Mouse (Mus musculus) midbrain, embryonic 16.5 days (tissue): ENCODE measurements at regions not wholly inside any gene's neighbourhood (a gene's known extent, or its start where the extent isn't known, plus 50 kb on each side); places are given as distances from the start of the nearest gene placed in this dataset.

Source experiments
- ATAC-seq: fragments of 200-750 bp; cut with Nextera tagmentation; 2 replicates; pipeline ENCODE4 v1.8.0; 2017; ENCODE audit warnings: moderate TSS enrichment
- H3K27ac ChIP-seq: fragments of 300-500 bp; sonication (generic); 2 replicates; pipeline ENCODE4 v1.5.1; 2014; ENCODE audit warnings: mild to moderate bottlenecking, low read length, mixed read lengths
- H3K27me3 ChIP-seq: fragments of 300-500 bp; sonication (generic); 2 replicates; pipeline ENCODE4 v1.6.1; 2014; ENCODE audit warnings: low read depth, low read length, mixed read lengths; ENCODE audit not compliant: control insufficient read depth, insufficient read depth
- H3K36me3 ChIP-seq: fragments of 300-500 bp; sonication (generic); 2 replicates; pipeline ENCODE4 v1.6.1; 2014; ENCODE audit warnings: mild to moderate bottlenecking, low read length, moderate library complexity, mixed read lengths; ENCODE audit not compliant: control insufficient read depth, insufficient read depth
- H3K4me1 ChIP-seq: fragments of 300-500 bp; sonication (generic); 2 replicates; pipeline ENCODE4 v1.6.1; 2014; ENCODE audit warnings: mild to moderate bottlenecking, low read length, mixed read lengths; ENCODE audit not compliant: control insufficient read depth, insufficient read depth
- H3K4me2 ChIP-seq: fragments of 300-500 bp; sonication (generic); 2 replicates; pipeline ENCODE4 v1.6.1; 2014; ENCODE audit warnings: mild to moderate bottlenecking, low read length, mixed read lengths
- H3K4me3 ChIP-seq: fragments of 300-500 bp; sonication (generic); 2 replicates; pipeline ENCODE4 v1.5.1; 2014; ENCODE audit warnings: low read depth, mild to moderate bottlenecking, low read length, moderate library complexity, mixed read lengths
- H3K9ac ChIP-seq: fragments of 300-500 bp; sonication (generic); 2 replicates; pipeline ENCODE4 v1.6.1; 2014; ENCODE audit warnings: low read depth, low read length, mixed read lengths
- H3K9me3 ChIP-seq: fragments of 300-500 bp; sonication (generic); replicated peaks from 2 replicates; pipeline ENCODE4 v1.6.1; 2014; ENCODE audit warnings: mild to moderate bottlenecking, low read length, mixed read lengths; ENCODE audit not compliant: control insufficient read depth, poor library complexity, severe bottlenecking
- WGBS: fragments of 180-500 bp; shearing (Covaris S2); extraction: QIAGEN DNeasy Blood & Tissue Kit; methylation state at CpG from one replicate; pipeline ENCODE4 v1.1.7; 2014; 5-methylcytosine and 5-hydroxymethylcytosine counted together

GRCm38 (mm10) chr15:36878276-36878675 lies 129.3 kb downstream of the Zfp706 start:
- ATAC-seq, result no peak
- H3K36me3 ChIP-seq, result no peaks in the 10 kb centered on the region
- no peaks in the 10 kb centered on the region for H3K27me3 ChIP-seq
- peaks cover 19% of the 10 kb centered on the region for H3K4me1 ChIP-seq
- WGBS, result 82% methylated on average over 3 of the region's 3 CpGs
- no peak overlapping the region for H3K27ac ChIP-seq
- H3K9me3 ChIP-seq, result no peaks in the 10 kb centered on the region
- H3K9ac ChIP-seq, result no peak overlapping the region
- no peak overlapping the region for H3K4me3 ChIP-seq
- no peak overlapping the region for H3K4me2 ChIP-seq

GRCm38 (mm10) chr15:36877501-36877900 lies 130.1 kb downstream of the Zfp706 start:
- Histone ChIP-seq H3K4me3 (no peak overlapping the region), H3K27ac (no peak overlapping the region), H3K9ac (no peak overlapping the region), H3K4me1 (peaks cover 24% of the 10 kb centered on the region), H3K4me2 (no peak overlapping the region), H3K9me3 (no peaks in the 10 kb centered on the region), H3K36me3 (no peaks in the 10 kb centered on the region), H3K27me3 (no peaks in the 10 kb centered on the region)
- 80% methylated on average over 7 of the region's 7 CpGs for WGBS
- no peak for ATAC-seq

DNA sequence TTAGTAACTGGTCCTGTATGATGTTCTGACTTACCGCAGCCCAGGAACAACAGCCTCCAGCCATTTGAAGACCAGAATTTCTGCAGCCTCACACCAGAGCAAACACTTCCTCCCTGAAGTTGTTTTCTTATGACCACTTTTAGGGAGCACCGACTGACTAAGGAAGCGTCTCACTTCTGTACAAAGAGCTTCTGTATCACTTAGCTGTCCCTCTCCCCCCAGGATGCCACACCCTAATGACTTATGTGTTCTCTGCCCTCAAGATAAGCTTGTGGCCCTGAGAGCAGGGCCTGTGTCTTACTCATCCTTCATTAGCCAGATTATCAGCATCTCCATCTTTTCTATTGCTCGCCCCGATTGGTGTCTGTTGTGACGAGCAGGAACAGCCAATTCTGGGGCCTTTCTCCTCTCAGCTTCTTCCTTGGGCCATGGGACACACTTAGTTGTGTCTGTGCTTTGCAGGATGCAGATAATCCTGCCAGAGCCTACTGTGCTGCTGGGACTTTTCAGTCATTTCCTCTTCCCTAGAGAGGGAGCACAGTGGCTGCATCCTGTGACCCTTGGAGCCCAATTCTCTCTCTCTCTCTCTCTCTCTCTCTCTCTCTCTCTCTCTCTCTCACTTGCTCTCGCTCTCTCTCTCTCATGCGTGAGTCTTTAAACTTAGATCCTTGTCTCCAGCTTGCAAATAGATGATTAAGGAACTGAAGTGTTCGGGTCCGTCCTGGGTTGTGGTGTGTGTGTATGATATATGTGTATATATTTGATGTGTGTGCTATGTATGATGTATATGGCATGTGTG lies 131.4 kb downstream of the Zfp706 start:
- 92% methylated on average over 10 of the region's 10 CpGs for WGBS

GRCm38 (mm10) chr15:36874555-36874954 lies 133.0 kb downstream of the Zfp706 start:
- Histone ChIP-seq H3K27ac (0 out of 2 replicates have a peak overlapping the region, but pooled peaks have one; percentile 69), H3K4me3 (no peak overlapping the region), H3K9ac (no peak overlapping the region), H3K9me3 (no peaks in the 10 kb centered on the region), H3K4me1 (peaks cover 24% of the 10 kb centered on the region), H3K36me3 (no peaks in the 10 kb centered on the region), H3K27me3 (no peaks in the 10 kb centered on the region), H3K4me2 (no peak overlapping the region)
- WGBS, result 77% methylated on average over 4 of the region's 4 CpGs
- no peak for ATAC-seq

More for the DNA sequence above, 131.4 kb downstream of the Zfp706 start:
- H3K36me3 ChIP-seq, result no peaks in the 10 kb centered on the region
- H3K27ac ChIP-seq, result no peak overlapping the region
- no peak overlapping the region for H3K9ac ChIP-seq
- no peak overlapping the region for H3K4me3 ChIP-seq
- no peaks in the 10 kb centered on the region for H3K9me3 ChIP-seq
- no peaks in the 10 kb centered on the region for H3K27me3 ChIP-seq
- peaks cover 24% of the 10 kb centered on the region for H3K4me1 ChIP-seq
- no peak overlapping the region for H3K4me2 ChIP-seq
- no peak for ATAC-seq

GRCm38 (mm10) chr15:36873884-36874243 lies 133.7 kb downstream of the Zfp706 start:
- no peak overlapping the region; the same call in 1 of the 2 replicates for H3K4me2 ChIP-seq
- H3K36me3 ChIP-seq, result no peaks in the 10 kb centered on the region
- no peaks in the 10 kb centered on the region for H3K9me3 ChIP-seq
- H3K9ac ChIP-seq, result no peak overlapping the region
- H3K27ac ChIP-seq, result peak overlapping the region; percentile 69
- ATAC-seq, result peak; percentile 64
- peaks cover 22% of the 10 kb centered on the region for H3K4me1 ChIP-seq
- WGBS, result 9% methylated on average over 5 of the region's 5 CpGs
- no peak overlapping the region for H3K4me3 ChIP-seq
- H3K27me3 ChIP-seq, result no peaks in the 10 kb centered on the region

- 11% methylated on average over 10 of the region's 10 CpGs for WGBS
- H3K27ac ChIP-seq, result peak overlapping the region; percentile 69
- peak; percentile 81 for ATAC-seq
These were observed 134.3 kb downstream of the Zfp706 start for GRCm38 (mm10) chr15:36873058-36873883.

GRCm38 (mm10) chr15:36872566-36872965 lies 135.0 kb downstream of the Zfp706 start:
- Histone ChIP-seq H3K27me3 (no peaks in the 10 kb centered on the region), H3K4me1 (peaks cover 20% of the 10 kb centered on the region), H3K36me3 (no peaks in the 10 kb centered on the region), H3K9ac (no peak overlapping the region), H3K4me2 (no peak overlapping the region), H3K9me3 (no peaks in the 10 kb centered on the region), H3K4me3 (no peak overlapping the region), H3K27ac (no peak overlapping the region)
- 96% methylated on average over 2 of the region's 2 CpGs for WGBS
- ATAC-seq, result no peak

More at GRCm38 (mm10) chr15:36873058-36873883, 134.3 kb downstream of the Zfp706 start:
- H3K4me2 ChIP-seq, result peak overlapping the region; percentile 38
- H3K9me3 ChIP-seq, result no peaks in the 10 kb centered on the region
- H3K27me3 ChIP-seq, result no peaks in the 10 kb centered on the region
- no peak overlapping the region for H3K9ac ChIP-seq
- no peak overlapping the region for H3K4me3 ChIP-seq
- H3K36me3 ChIP-seq, result no peaks in the 10 kb centered on the region
- peaks cover 20% of the 10 kb centered on the region for H3K4me1 ChIP-seq

DNA sequence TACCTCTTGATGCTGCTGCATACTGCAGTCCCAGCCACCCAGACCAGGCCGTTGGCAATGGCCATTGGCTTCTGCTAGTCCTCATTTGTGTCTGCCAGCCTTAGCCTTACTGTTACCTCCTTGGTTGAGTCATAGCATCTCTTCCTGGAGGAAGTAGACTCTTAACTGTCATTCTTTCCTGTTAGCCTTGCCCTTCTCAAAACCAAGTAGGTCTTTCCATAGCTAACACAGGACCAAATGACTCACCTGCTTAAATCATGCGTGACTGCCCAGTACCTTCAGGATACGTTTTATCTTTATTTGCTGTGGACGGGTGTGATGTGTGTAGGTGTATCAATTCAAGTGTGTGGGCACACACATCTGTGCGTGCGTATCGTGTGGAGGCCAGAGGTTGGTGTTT lies 136.9 kb downstream of the Zfp706 start:
- no peaks in the 10 kb centered on the region for H3K36me3 ChIP-seq
- no peak overlapping the region for H3K9ac ChIP-seq
- no peak overlapping the region for H3K4me2 ChIP-seq
- ATAC-seq, result no peak
- no peaks in the 10 kb centered on the region for H3K27me3 ChIP-seq
- H3K4me1 ChIP-seq, result peaks cover 20% of the 10 kb centered on the region
- H3K4me3 ChIP-seq, result no peak overlapping the region
- no peak overlapping the region for H3K27ac ChIP-seq
- no peaks in the 10 kb centered on the region for H3K9me3 ChIP-seq
- 96% methylated on average over 7 of the region's 7 CpGs for WGBS

DNA sequence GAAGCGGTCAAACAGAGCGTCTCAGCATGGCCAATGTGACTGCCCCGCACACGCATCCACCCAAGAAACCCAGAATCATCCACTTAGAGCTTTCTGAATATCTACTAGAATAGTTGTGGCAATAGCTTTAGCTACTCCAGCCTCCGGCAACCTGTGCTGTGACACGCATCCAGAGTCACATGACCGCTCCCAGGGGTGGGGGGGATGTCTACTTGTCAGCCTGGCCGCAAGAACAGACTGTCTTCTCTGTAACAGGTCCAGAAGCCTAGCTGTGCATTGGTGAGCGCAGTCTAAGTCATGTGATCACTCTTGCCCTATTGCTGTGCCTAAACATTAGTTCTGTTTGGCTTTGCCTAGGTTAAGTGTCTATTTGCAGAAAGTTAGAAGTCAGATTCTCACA lies 137.5 kb downstream of the Zfp706 start:
- Histone ChIP-seq H3K36me3 (no peaks in the 10 kb centered on the region), H3K4me1 (peaks cover 20% of the 10 kb centered on the region), H3K4me2 (no peak overlapping the region), H3K27me3 (no peaks in the 10 kb centered on the region), H3K9ac (no peak overlapping the region), H3K9me3 (no peaks in the 10 kb centered on the region), H3K4me3 (no peak overlapping the region), H3K27ac (no peak overlapping the region)
- ATAC-seq, result no peak
- WGBS, result 90% methylated on average over 9 of the region's 9 CpGs
